Mouse (Mus musculus): ENCODE measurements around the gene Dpm3. TPM values are rescaled to one million over a fixed set of nuclear protein-coding genes. Genes with fewer than 3 reads are reported as not detected.

Gene Dpm3
- polyA plus RNA-seq, 1 experiment from 2014 or later = 87.2 TPM

DNA sequence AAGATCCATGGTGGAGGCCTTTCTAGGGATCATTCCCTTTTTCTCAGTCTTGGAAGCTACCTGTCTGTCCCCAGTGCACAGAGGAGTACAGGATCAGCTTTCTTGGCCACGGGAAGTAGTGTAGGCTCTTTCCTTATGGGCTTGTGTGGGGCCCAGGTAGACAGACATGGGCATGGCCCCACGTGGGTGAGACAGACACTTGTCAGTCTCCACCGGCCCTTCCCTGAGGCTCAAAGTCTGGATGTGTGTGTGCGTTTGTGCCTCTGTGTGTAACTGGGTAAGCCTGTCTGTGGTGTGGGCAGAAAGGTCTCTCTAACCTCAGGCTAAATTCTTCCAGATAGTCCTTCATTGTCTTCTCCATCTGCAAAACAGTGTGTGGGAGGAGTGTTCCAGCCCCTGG lies 45.9 kb downstream of the Dpm3 start:
- Histone ChIP-seq H3K27me3 (ENCODE audit: control insufficient read depth, insufficient read depth, low read length) (0 out of 2 replicates have a peak, but pooled peaks cover 3% of the 10 kb centered on the region), H3K36me3 (ENCODE audit: control insufficient read depth, insufficient read depth, low read length) (no peaks in the 10 kb centered on the region), H3K9ac (ENCODE audit: low read length) (no peak overlapping the region), H3K9me3 (ENCODE audit: control insufficient read depth, low read length) (no peaks in the 10 kb centered on the region), H3K27ac (ENCODE audit: low read depth, low read length) (no peak overlapping the region), H3K4me1 (ENCODE audit: control insufficient read depth, insufficient read depth, low read length) (no peaks in the 10 kb centered on the region), H3K4me2 (no peak overlapping the region), H3K4me3 (ENCODE audit: low read depth, low read length) (no peak overlapping the region)
- WGBS = 69% methylated on average over 4 of the region's 4 CpGs
- DNase-seq (ENCODE audit: low spot score, missing footprints) = no peak
- no peak for ATAC-seq (ENCODE audit: low FRiP score)

DNA sequence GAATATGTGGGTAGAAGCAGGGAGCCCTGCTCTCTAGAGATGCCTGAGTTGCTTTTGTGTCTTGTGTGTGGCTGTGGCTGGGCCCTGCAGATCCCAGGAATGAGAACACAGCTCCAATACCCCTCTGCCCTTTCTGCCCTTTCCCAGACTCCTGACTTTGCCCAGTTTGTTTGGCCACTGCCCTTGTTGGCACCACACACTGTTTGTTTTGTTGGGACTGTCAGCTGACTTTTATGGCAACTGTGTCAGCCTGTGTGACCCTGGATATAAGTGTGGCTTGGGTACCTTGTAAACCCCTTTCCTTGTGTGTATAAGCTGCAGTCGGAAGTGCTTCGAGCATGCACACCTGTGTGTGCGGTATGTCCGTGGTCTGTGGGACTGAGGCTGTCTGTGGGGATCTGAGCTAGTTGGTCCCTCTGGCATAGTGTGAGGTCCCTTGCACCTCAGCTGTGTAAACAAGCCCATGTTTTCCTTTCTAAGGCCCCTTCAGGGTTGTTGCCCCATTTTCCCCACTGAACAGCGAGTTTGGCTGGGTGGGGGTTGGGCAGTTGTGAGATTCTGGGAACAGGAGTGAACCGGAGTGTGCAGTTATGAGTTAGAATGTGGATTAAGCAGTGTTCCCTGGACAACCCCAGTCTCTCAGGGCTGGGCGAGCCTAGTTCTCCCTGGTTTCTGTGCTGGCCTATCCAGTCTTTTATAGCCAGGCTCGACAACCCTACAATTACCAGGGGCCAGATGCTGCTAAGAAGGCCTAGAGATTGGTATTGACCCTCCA lies 46.6 kb downstream of the Dpm3 start:
- no peak for DNase-seq (ENCODE audit: low spot score, missing footprints)
- no peak overlapping the region for H3K4me3 ChIP-seq (ENCODE audit: low read depth, low read length)
- no peak for ATAC-seq (ENCODE audit: low FRiP score)
- H3K36me3 ChIP-seq (ENCODE audit: control insufficient read depth, insufficient read depth, low read length) = no peaks in the 10 kb centered on the region
- H3K4me1 ChIP-seq (ENCODE audit: control insufficient read depth, insufficient read depth, low read length) = no peaks in the 10 kb centered on the region
- H3K9ac ChIP-seq (ENCODE audit: low read length) = no peak overlapping the region
- H3K4me2 ChIP-seq = no peak overlapping the region
- WGBS = 72% methylated on average over 8 of the region's 8 CpGs
- H3K9me3 ChIP-seq (ENCODE audit: control insufficient read depth, low read length) = no peaks in the 10 kb centered on the region
- no peaks in the 10 kb centered on the region for H3K27me3 ChIP-seq (ENCODE audit: control insufficient read depth, insufficient read depth, low read length)
- no peak overlapping the region for H3K27ac ChIP-seq (ENCODE audit: low read depth, low read length)

DNA sequence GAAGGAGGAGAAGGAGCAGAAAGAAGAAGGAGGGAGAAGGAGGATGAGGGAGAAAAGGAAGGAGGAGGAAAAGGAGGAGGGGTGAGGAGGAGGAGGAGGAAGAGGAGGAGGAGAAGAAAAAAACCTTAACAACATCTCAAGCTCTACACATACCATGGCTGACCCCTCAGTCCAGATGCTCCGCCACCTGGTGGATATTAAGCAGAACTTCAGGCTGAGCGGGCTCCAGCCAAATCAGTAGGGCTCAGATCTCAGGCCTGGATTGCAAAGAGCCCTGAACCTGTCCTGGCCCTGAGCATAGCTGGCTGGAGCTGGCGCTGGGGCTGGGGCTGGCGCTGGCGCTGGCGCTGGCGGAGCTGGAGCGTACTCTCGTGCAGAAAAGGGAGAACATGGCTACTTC lies 48.9 kb downstream of the Dpm3 start:
- WGBS = 5% methylated on average over 9 of the region's 9 CpGs
- Histone ChIP-seq H3K4me3 (ENCODE audit: low read depth, low read length) (no peak overlapping the region), H3K9me3 (ENCODE audit: control insufficient read depth, low read length) (no peaks in the 10 kb centered on the region), H3K27ac (ENCODE audit: low read depth, low read length) (no peak overlapping the region), H3K4me2 (no peak overlapping the region), H3K4me1 (ENCODE audit: control insufficient read depth, insufficient read depth, low read length) (no peaks in the 10 kb centered on the region), H3K9ac (ENCODE audit: low read length) (no peak overlapping the region), H3K36me3 (ENCODE audit: control insufficient read depth, insufficient read depth, low read length) (no peaks in the 10 kb centered on the region), H3K27me3 (ENCODE audit: control insufficient read depth, insufficient read depth, low read length) (no peaks in the 10 kb centered on the region)
- peak; percentile 95 for DNase-seq (ENCODE audit: low spot score, missing footprints)
- peak; percentile 82 for ATAC-seq (ENCODE audit: low FRiP score)

DNA sequence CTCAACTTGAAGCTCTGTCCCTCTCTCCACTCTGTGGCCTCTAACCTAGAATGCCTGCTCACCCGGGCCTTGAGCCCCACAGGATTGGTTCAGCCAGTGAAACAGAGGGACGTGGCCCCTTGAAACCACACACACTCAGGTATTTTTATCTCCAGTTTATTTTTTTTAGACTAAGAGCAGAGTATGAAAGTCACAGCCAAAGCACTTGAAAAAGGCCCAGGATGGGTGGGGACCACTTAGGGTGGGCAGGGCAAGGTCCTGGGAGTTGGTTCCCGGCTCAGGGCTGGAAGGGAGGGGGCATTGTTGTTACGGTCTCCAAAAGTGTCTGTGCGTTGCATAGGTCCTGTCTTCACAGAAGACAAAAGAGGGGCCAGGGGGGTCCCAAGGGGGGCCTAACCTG lies 55.2 kb downstream of the Dpm3 start:
- no peak overlapping the region for H3K4me2 ChIP-seq
- H3K27ac ChIP-seq (ENCODE audit: low read depth, low read length) = no peak overlapping the region
- H3K4me1 ChIP-seq (ENCODE audit: control insufficient read depth, insufficient read depth, low read length) = peaks cover 23% of the 10 kb centered on the region
- 77% methylated on average over 5 of the region's 5 CpGs for WGBS
- DNase-seq (ENCODE audit: low spot score, missing footprints) = no peak
- peaks cover 33% of the 10 kb centered on the region for H3K27me3 ChIP-seq (ENCODE audit: control insufficient read depth, insufficient read depth, low read length)
- no peak overlapping the region for H3K9ac ChIP-seq (ENCODE audit: low read length)
- no peaks in the 10 kb centered on the region for H3K36me3 ChIP-seq (ENCODE audit: control insufficient read depth, insufficient read depth, low read length)
- H3K4me3 ChIP-seq (ENCODE audit: low read depth, low read length) = no peak overlapping the region
- no peak for ATAC-seq (ENCODE audit: low FRiP score)
- no peaks in the 10 kb centered on the region for H3K9me3 ChIP-seq (ENCODE audit: control insufficient read depth, low read length)

DNA sequence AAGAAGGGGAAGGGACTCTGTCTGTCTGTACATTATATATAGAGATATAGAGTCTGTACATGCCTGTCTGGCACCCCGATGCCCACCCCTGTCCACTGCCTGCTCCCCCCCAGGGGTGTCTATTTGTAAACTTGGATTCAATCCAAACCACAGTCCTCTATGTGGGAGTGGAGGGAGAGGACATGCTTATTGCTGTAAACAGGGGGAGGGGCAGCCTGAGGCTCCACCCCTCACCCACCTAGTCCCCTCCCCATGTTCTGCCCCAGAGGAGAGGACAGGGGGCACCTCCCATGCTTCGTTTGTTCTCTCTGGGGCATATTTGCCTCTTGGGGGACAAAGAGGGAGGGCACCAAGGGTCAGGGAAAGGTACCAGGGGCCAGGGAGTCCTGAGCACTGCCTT lies 55.6 kb downstream of the Dpm3 start:
- 41% methylated on average over 2 of the region's 2 CpGs for WGBS
- DNase-seq (ENCODE audit: low spot score, missing footprints) (no peak), ATAC-seq (ENCODE audit: low FRiP score) (peak; percentile 2; the same call in 1 of the 2 replicates)
- H3K9me3 ChIP-seq (ENCODE audit: control insufficient read depth, low read length) = no peaks in the 10 kb centered on the region
- peaks cover 38% of the 10 kb centered on the region for H3K27me3 ChIP-seq (ENCODE audit: control insufficient read depth, insufficient read depth, low read length)
- no peak overlapping the region; the same call in 1 of the 2 replicates for H3K9ac ChIP-seq (ENCODE audit: low read length)
- H3K4me2 ChIP-seq = no peak overlapping the region; the same call in 1 of the 2 replicates
- no peak overlapping the region for H3K27ac ChIP-seq (ENCODE audit: low read depth, low read length)
- no peaks in the 10 kb centered on the region for H3K36me3 ChIP-seq (ENCODE audit: control insufficient read depth, insufficient read depth, low read length)
- peaks cover 28% of the 10 kb centered on the region for H3K4me1 ChIP-seq (ENCODE audit: control insufficient read depth, insufficient read depth, low read length)
- no peak overlapping the region for H3K4me3 ChIP-seq (ENCODE audit: low read depth, low read length)

DNA sequence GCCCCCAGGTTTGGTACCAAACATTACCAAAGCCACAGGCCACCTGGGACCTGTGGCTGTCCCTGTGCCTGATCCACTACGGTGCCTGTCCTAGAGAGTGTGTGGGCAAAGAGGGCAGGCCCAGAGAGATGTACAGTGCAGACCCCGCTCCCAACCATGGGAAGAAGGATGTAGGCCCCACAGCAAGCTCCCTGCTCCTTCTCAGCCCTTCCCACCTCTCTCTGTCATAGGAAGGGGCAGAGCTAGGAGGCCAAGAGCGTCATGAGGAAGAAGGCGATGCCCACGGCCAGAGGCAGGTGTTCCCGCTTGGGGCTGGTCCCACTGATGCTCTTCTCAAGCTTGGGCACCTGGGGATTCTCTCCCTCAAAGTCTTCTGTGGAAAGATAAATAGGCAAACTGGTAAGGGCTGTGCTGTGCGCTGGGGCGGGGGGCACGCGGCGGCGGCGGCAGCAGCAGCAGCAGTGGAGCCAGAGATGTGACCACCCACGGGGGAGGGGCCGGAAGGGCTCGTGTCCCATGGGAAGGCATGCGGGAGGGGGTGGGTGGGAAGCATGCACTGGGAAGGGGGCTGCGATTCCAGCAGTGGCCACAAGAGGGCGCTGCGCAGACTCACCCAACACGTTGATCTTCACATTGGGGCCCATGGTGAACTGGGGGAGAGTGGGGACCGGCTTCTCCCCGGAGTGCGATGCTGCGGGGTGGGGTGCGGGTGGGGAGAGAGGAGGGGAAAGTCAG lies 56.2 kb downstream of the Dpm3 start:
- H3K4me1 ChIP-seq (ENCODE audit: control insufficient read depth, insufficient read depth, low read length) = peaks cover 33% of the 10 kb centered on the region
- 8% methylated on average over 25 of the region's 26 CpGs for WGBS
- H3K27me3 ChIP-seq (ENCODE audit: control insufficient read depth, insufficient read depth, low read length) = peaks cover 43% of the 10 kb centered on the region
- H3K9me3 ChIP-seq (ENCODE audit: control insufficient read depth, low read length) = no peaks in the 10 kb centered on the region
- ATAC-seq (ENCODE audit: low FRiP score) (peak; percentile 45), DNase-seq (ENCODE audit: low spot score, missing footprints) (peak; percentile 100)
- H3K27ac ChIP-seq (ENCODE audit: low read depth, low read length) = no peak overlapping the region
- H3K9ac ChIP-seq (ENCODE audit: low read length) = peak overlapping the region; percentile 63
- no peaks in the 10 kb centered on the region for H3K36me3 ChIP-seq (ENCODE audit: control insufficient read depth, insufficient read depth, low read length)
- peak overlapping the region; percentile 66 for H3K4me2 ChIP-seq
- H3K4me3 ChIP-seq (ENCODE audit: low read depth, low read length) = peak overlapping the region; percentile 33

DNA sequence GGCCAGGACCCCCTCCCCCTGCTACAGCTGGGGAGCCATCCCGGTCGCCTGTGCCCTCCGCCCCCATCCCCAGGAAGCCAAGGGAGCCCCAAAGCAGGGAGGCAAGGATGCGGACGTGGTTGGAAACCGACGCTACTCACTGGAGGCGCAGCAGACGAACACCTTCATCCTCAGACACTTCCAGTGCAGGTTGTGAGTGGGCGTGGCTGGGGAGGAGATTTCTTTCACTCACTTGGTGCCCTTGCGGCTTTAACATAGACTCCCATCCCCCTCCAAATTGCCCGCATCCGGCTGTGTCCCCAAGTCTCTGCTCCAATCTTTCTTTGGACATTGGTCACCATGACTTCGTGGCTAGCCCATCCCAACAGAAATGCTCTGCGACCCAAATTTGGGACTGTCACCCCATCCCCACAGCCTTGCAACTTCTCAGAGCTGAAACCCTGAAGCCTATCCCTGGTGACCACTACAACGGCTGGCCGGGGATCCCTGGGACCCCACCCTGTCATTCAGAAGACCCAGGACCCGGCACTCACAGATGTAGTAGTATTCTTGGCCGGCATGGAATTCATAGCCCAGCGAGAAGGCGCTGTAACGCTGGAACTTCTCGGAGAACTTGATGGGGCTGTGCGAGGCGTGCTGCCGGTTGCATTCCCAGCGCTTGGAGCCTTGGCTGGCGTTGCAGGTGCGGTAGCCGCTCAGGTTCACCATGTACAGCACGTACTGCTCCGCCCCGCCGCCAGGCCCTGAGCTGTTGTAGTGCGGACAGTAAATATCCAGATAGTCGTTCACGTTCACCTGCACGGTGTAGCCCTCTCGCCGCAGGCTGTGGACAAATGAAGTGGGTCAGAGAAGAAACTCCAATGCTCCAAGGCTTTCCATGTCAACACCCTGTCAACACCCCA lies 57.0 kb downstream of the Dpm3 start:
- Histone ChIP-seq H3K9ac (ENCODE audit: low read length) (no peak overlapping the region; the same call in 1 of the 2 replicates), H3K9me3 (ENCODE audit: control insufficient read depth, low read length) (no peaks in the 10 kb centered on the region), H3K4me1 (ENCODE audit: control insufficient read depth, insufficient read depth, low read length) (peaks cover 41% of the 10 kb centered on the region), H3K4me2 (peak overlapping the region; percentile 66), H3K27ac (ENCODE audit: low read depth, low read length) (no peak overlapping the region), H3K27me3 (ENCODE audit: control insufficient read depth, insufficient read depth, low read length) (peaks cover 51% of the 10 kb centered on the region), H3K36me3 (ENCODE audit: control insufficient read depth, insufficient read depth, low read length) (no peaks in the 10 kb centered on the region), H3K4me3 (ENCODE audit: low read depth, low read length) (peak overlapping the region; percentile 33)
- ATAC-seq (ENCODE audit: low FRiP score) (peak; percentile 2; the same call in 1 of the 2 replicates), DNase-seq (ENCODE audit: low spot score, missing footprints) (peak; percentile 94)
- 8% methylated on average over 40 of the region's 40 CpGs for WGBS

All from midbrain, embryonic 11.5 days (tissue).